Mouse (Mus musculus): ENCODE data around the gene Snd1. TPM values are rescaled to one million over a fixed set of nuclear protein-coding genes. Genes with fewer than 3 reads are reported as not detected.

The Snd1 gene
- polyA plus RNA-seq (2015; fragmentation: Nextera tagmentation; extraction: Ambion mirVana): 125 and 127 TPM in 2 replicates

DNA sequence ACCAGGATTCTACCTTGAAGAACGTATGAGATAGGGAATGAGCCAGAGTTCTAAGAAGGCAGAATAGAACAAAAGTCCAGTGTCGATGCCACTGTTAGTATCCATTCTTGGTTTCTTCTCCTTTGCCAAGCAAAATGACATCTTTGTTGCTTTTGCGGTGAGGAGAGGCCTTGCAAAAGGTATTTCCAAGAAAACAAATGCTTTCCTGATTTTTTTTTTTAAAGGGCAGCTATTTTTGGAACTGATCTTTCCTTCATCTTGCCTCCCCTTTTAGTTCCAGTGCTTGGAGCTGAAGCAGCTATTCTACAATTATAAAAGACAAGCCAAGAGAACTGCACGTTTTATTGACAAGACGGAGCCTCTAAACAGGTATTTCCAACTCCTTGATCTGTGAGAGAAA lies at the start of gene Snd1:
TSS of gene Snd1 (plus strand) at position 301 of the 400 bp plus-strand sequence.
- H3K36me3 ChIP-seq (ENCODE audit: control insufficient read depth, insufficient read depth, low read length): no peaks in the 10 kb centered on the region
- no peak within 1 kb of the TSS for H3K27ac ChIP-seq (ENCODE audit: low read length)
- no peaks in the 10 kb centered on the region for H3K9me3 ChIP-seq (ENCODE audit: control insufficient read depth, low read length)
- no peak within 1 kb of the TSS for H3K9ac ChIP-seq (ENCODE audit: low read depth, low read length)
- 81% methylated on average over 5 of the region's 5 CpGs for whole genome bisulfite sequencing
- no peaks in the 10 kb centered on the region for H3K27me3 ChIP-seq (replicated peaks; ENCODE audit: control insufficient read depth, insufficient read depth, low read length)
- no peak within 1 kb of the TSS for H3K4me3 ChIP-seq (ENCODE audit: low read length)
- no peak for ATAC-seq
- no peak within 1 kb of the TSS for H3K4me2 ChIP-seq (ENCODE audit: low read depth, low read length)
- no peaks in the 10 kb centered on the region for H3K4me1 ChIP-seq (ENCODE audit: control insufficient read depth, insufficient read depth, low read length)

DNA sequence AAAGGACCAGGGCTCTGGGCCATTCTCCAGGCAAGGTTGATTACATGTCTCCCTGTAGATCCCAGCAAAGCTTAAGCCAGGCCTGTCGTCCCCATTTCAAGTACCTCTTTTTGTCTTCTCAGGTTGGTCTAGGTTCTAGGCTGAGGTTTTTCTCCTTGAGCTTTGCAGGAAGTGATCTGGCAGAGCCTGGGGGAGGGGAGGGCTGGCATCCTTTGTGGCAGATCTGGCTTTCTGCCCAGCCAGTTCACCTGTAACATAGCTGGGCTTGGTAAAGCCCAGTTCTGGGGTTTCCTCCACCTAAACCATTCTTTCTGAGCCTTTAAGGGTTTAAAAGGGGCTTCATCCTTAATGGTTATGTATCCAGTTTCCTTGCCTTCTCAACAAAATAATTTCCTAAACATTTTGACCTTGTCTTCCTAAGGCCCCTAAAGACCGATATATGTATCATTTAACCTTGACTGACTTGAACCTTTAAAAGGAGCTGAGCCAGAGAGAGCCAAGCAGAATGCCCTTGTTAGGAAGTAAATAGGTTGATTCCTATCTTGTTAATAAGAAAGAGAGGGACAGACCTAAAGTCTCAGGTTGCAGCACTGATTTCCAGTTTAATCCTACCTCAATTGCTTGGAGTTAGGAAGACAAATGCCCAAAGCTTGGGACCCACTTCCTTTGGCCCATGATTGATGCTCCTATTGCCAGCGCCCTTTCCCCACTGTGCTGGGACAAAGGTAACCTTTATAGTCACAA lies 47.7 kb upstream of the Snd1 start, which contains the start of gene Fscn3:
TSS of gene Fscn3 (plus strand) at position 694 of the 744 bp plus-strand sequence.
- no peak within 1 kb of the TSS for H3K9ac ChIP-seq (ENCODE audit: low read depth, low read length)
- H3K4me1 ChIP-seq (ENCODE audit: control insufficient read depth, insufficient read depth, low read length): peaks cover 8% of the 10 kb centered on the region
- no peak within 1 kb of the TSS for H3K27ac ChIP-seq (ENCODE audit: low read length)
- no peak for ATAC-seq
- 77% methylated on average over 3 of the region's 3 CpGs for WGBS
- H3K4me3 ChIP-seq (ENCODE audit: low read length): no peak within 1 kb of the TSS
- no peak within 1 kb of the TSS for H3K4me2 ChIP-seq (ENCODE audit: low read depth, low read length)
- H3K27me3 ChIP-seq (replicated peaks; ENCODE audit: control insufficient read depth, insufficient read depth, low read length): no peaks in the 10 kb centered on the region
- H3K36me3 ChIP-seq (ENCODE audit: control insufficient read depth, insufficient read depth, low read length): peaks cover 5% of the 10 kb centered on the region; the same call in 1 of the 2 replicates
- no peaks in the 10 kb centered on the region for H3K9me3 ChIP-seq (ENCODE audit: control insufficient read depth, low read length)

DNA sequence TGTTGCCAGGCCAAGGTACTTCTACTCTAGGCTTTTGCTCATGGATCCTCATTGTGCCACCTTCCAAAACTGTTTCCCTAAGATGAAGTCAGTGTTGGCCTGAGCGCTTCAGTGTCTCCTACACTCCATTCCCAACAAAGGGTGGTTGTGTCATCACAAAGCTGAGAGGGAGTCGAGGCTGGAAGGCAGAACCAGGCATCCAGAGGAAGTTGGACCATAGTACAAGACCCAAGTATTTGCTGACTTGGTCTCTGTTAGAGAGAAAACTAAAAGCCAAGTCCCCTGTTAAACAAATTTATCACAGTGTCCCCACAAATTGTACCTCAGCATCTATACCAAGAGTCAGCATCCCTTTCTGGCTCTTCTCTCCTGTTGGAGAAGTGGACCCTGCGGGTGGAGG lies 46.6 kb upstream of the Snd1 start, which contains the start of gene Gcc1:
TSS of gene Gcc1 (minus strand) at position 101 of the 400 bp plus-strand sequence.
- Histone ChIP-seq H3K9me3 (ENCODE audit: control insufficient read depth, low read length) (no peaks in the 10 kb centered on the region), H3K36me3 (ENCODE audit: control insufficient read depth, insufficient read depth, low read length) (peaks cover 5% of the 10 kb centered on the region; the same call in 1 of the 2 replicates), H3K4me1 (ENCODE audit: control insufficient read depth, insufficient read depth, low read length) (peaks cover 7% of the 10 kb centered on the region), H3K4me2 (ENCODE audit: low read depth, low read length) (no peak within 1 kb of the TSS), H3K27me3 (replicated peaks; ENCODE audit: control insufficient read depth, insufficient read depth, low read length) (no peaks in the 10 kb centered on the region), H3K9ac (ENCODE audit: low read depth, low read length) (no peak within 1 kb of the TSS), H3K27ac (ENCODE audit: low read length) (no peak within 1 kb of the TSS), H3K4me3 (ENCODE audit: low read length) (no peak within 1 kb of the TSS)
- ATAC-seq: no peak
- 89% methylated on average over 3 of the region's 3 CpGs for WGBS

DNA sequence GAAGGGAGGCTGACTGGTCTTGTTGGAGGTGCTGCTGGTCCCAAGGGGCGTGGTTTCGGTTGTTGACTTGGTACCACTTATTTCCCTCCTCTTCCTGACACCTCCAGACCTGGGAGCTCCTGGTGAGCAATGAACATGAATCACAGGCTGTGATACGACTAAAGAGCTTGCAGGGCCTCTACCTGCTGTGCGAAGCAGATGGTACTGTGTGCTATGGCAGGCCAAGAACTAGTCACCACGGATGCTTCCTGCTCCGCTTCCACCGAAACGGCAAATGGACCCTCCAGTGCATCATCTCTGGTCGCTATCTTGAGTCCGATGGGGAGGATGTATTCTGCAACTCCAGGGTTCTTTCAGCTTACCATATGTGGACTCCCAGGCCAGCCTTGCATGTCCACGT lies 45.1 kb upstream of the Snd1 start:
- no peak for ATAC-seq
- no peak overlapping the region for H3K9ac ChIP-seq (ENCODE audit: low read depth, low read length)
- H3K9me3 ChIP-seq (ENCODE audit: control insufficient read depth, low read length): no peaks in the 10 kb centered on the region
- no peaks in the 10 kb centered on the region for H3K27me3 ChIP-seq (replicated peaks; ENCODE audit: control insufficient read depth, insufficient read depth, low read length)
- H3K27ac ChIP-seq (ENCODE audit: low read length): no peak overlapping the region
- no peak overlapping the region for H3K4me3 ChIP-seq (ENCODE audit: low read length)
- H3K36me3 ChIP-seq (ENCODE audit: control insufficient read depth, insufficient read depth, low read length): peaks cover 5% of the 10 kb centered on the region; the same call in 1 of the 2 replicates
- 0 out of 2 replicates have a peak, but pooled peaks cover 3% of the 10 kb centered on the region for H3K4me1 ChIP-seq (ENCODE audit: control insufficient read depth, insufficient read depth, low read length)
- no peak overlapping the region for H3K4me2 ChIP-seq (ENCODE audit: low read depth, low read length)
- WGBS: 90% methylated on average over 11 of the region's 11 CpGs

DNA sequence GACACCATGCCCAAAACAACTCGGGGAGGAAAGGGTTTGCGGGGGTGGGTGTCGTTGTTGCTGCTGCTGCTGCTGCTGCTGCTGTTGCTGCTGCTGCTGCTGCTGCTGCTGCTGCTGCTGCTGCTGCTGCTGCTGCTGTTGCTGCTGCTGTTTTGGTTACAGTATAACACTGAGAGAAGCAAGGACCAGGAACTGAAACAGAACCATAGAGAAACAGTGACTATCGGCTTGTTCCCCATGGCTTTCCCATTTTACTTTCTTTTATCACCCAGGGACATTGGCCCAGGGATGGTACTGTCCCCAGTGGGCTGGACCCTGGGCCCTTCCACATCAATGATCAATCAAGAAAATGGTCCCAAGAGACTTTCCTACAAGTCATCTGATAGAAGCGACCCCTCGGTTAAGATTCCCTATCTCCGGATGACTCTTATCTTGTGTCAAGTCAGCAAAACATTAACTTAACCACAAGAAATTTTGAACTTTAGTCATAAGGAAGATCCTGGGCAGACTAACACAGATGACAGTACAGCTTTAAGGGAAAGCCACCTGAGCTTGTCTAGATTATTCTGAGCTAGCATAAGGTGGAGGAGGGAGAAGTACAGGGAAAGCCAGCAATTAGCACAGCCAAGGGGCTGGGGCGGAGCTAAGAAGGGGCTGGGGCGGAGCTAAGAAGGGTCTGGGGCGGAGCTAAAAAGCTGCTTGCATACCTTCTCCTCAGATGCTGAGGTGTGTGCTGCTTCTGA lies 44.0 kb upstream of the Snd1 start:
- Histone ChIP-seq H3K27ac (ENCODE audit: low read length) (no peak overlapping the region), H3K27me3 (replicated peaks; ENCODE audit: control insufficient read depth, insufficient read depth, low read length) (no peaks in the 10 kb centered on the region), H3K9me3 (ENCODE audit: control insufficient read depth, low read length) (no peaks in the 10 kb centered on the region), H3K4me3 (ENCODE audit: low read length) (no peak overlapping the region), H3K4me1 (ENCODE audit: control insufficient read depth, insufficient read depth, low read length) (no peaks in the 10 kb centered on the region), H3K9ac (ENCODE audit: low read depth, low read length) (no peak overlapping the region), H3K4me2 (ENCODE audit: low read depth, low read length) (peak overlapping the region; percentile 41; the same call in 1 of the 2 replicates), H3K36me3 (ENCODE audit: control insufficient read depth, insufficient read depth, low read length) (no peaks in the 10 kb centered on the region)
- WGBS: 68% methylated on average over 10 of the region's 10 CpGs
- ATAC-seq: peak; percentile 75

DNA sequence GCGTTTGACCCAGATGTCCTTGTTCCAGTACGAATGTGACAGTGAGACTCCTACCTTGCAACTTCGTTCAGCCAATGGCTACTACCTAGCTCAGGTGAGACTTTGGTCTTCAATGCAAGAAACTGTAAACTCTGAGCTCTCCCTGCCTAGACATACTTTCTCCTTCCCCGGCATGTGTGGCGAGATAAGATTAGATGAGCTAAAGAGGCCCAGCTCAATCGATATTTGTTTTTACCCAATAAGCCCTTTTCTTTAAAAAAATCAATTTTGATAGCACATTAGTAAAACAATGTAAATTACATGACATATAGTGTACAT lies 43.4 kb upstream of the Snd1 start:
- no peak overlapping the region for H3K9ac ChIP-seq (ENCODE audit: low read depth, low read length)
- H3K4me1 ChIP-seq (ENCODE audit: control insufficient read depth, insufficient read depth, low read length): no peaks in the 10 kb centered on the region
- 51% methylated on average over 6 of the region's 6 CpGs for WGBS
- ATAC-seq: peak; percentile 80
- H3K27me3 ChIP-seq (replicated peaks; ENCODE audit: control insufficient read depth, insufficient read depth, low read length): no peaks in the 10 kb centered on the region
- H3K4me2 ChIP-seq (ENCODE audit: low read depth, low read length): peak overlapping the region; percentile 41; the same call in 1 of the 2 replicates
- no peak overlapping the region for H3K27ac ChIP-seq (ENCODE audit: low read length)
- no peaks in the 10 kb centered on the region for H3K9me3 ChIP-seq (ENCODE audit: control insufficient read depth, low read length)
- H3K4me3 ChIP-seq (ENCODE audit: low read length): no peak overlapping the region
- H3K36me3 ChIP-seq (ENCODE audit: control insufficient read depth, insufficient read depth, low read length): no peaks in the 10 kb centered on the region

DNA sequence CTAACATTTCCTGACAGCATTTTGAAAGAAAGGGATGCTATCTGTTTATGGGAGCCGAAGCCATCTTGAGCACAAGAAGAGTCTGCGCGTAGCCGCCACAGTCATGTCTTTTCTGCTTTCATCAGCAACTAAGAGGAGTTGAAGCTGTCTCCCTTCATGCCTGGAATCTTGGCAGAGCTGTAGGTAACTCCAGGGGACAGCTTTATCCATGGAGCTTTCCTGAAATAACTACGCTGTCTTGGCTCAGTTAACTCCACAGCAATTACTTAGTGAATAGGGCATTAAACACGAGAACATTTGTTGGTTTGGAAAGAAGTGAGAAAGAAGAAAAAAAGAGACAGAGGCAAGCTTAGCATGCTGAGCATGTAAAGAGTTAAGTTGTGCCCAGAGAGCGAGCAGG lies 27.0 kb upstream of the Snd1 start:
- H3K27ac ChIP-seq (ENCODE audit: low read length): no peak overlapping the region
- H3K36me3 ChIP-seq (ENCODE audit: control insufficient read depth, insufficient read depth, low read length): no peaks in the 10 kb centered on the region
- peaks cover 25% of the 10 kb centered on the region for H3K27me3 ChIP-seq (replicated peaks; ENCODE audit: control insufficient read depth, insufficient read depth, low read length)
- 82% methylated on average over 7 of the region's 7 CpGs for WGBS
- H3K4me3 ChIP-seq (ENCODE audit: low read length): no peak overlapping the region
- no peak overlapping the region for H3K4me2 ChIP-seq (ENCODE audit: low read depth, low read length)
- H3K4me1 ChIP-seq (ENCODE audit: control insufficient read depth, insufficient read depth, low read length): no peaks in the 10 kb centered on the region
- no peak for ATAC-seq
- no peak overlapping the region for H3K9ac ChIP-seq (ENCODE audit: low read depth, low read length)
- H3K9me3 ChIP-seq (ENCODE audit: control insufficient read depth, low read length): no peaks in the 10 kb centered on the region

DNA sequence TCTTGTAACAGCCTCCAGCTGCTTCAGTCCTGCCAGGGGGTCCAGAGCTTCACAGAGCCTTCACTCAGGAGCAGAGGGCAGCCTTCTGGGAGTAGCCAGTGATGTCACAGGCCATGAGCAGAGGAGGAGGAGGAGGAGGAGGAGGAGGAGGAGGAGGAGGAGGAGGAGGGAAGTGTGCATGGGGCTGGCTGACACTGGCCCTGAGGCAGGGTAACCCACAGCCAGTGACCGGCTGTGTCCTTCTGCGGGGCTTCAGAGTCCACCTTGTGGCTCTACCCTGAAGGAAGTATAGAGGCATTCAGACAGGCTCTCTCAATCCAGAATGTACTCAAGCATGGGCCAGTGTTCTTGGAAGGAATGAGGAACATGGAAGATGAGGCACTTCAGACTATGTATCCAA lies 25.7 kb upstream of the Snd1 start, which contains the start of gene Pax4:
TSS of gene Pax4 (minus strand) at position 101 of the 400 bp plus-strand sequence.
- 71% methylated on average over 2 of the region's 2 CpGs for WGBS
- Histone ChIP-seq H3K4me1 (ENCODE audit: control insufficient read depth, insufficient read depth, low read length) (no peaks in the 10 kb centered on the region), H3K36me3 (ENCODE audit: control insufficient read depth, insufficient read depth, low read length) (no peaks in the 10 kb centered on the region), H3K27me3 (replicated peaks; ENCODE audit: control insufficient read depth, insufficient read depth, low read length) (peaks cover 25% of the 10 kb centered on the region), H3K4me2 (ENCODE audit: low read depth, low read length) (no peak within 1 kb of the TSS), H3K27ac (ENCODE audit: low read length) (no peak within 1 kb of the TSS), H3K4me3 (ENCODE audit: low read length) (no peak within 1 kb of the TSS), H3K9me3 (ENCODE audit: control insufficient read depth, low read length) (no peaks in the 10 kb centered on the region), H3K9ac (ENCODE audit: low read depth, low read length) (no peak within 1 kb of the TSS)
- ATAC-seq: no peak

DNA sequence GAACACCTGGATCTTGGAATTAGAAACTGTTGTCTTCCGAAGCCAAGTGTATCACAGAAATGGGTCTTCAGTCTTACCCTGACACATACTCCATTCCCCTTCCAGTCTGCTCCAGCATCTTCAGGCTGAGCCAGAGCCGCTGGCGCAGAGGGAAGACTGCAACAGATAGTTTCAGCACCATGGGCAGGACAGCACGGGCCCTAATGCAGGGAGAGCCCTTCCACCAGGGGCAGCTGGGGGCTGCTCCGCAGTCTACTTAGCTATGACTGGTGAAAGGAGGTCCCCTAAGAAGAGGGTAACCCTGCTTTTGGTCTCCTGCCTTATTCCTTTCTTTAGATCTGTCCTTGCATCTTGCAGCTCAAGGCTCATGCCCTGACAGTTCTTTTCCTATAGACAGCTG lies 24.5 kb upstream of the Snd1 start:
- 15% methylated on average over 5 of the region's 5 CpGs for WGBS
- Histone ChIP-seq H3K27me3 (replicated peaks; ENCODE audit: control insufficient read depth, insufficient read depth, low read length) (peaks cover 25% of the 10 kb centered on the region), H3K27ac (ENCODE audit: low read length) (no peak overlapping the region), H3K9me3 (ENCODE audit: control insufficient read depth, low read length) (no peaks in the 10 kb centered on the region), H3K9ac (ENCODE audit: low read depth, low read length) (no peak overlapping the region), H3K4me2 (ENCODE audit: low read depth, low read length) (no peak overlapping the region), H3K36me3 (ENCODE audit: control insufficient read depth, insufficient read depth, low read length) (no peaks in the 10 kb centered on the region), H3K4me3 (ENCODE audit: low read length) (no peak overlapping the region), H3K4me1 (ENCODE audit: control insufficient read depth, insufficient read depth, low read length) (no peaks in the 10 kb centered on the region)
- no peak for ATAC-seq
